Mouse (Mus musculus) c-Kit-positive CD71-negative TER-119-negative erythroid progenitor cells, embryonic 14.5 days (primary cell): ENCODE data around the gene Itpripl2.

Experiments
- DNase-seq: peaks from one replicate; pipeline ENCODE4 v3.0.0-alpha.2; 2013; ENCODE audit warnings: low read depth

Gene Itpripl2

DNA sequence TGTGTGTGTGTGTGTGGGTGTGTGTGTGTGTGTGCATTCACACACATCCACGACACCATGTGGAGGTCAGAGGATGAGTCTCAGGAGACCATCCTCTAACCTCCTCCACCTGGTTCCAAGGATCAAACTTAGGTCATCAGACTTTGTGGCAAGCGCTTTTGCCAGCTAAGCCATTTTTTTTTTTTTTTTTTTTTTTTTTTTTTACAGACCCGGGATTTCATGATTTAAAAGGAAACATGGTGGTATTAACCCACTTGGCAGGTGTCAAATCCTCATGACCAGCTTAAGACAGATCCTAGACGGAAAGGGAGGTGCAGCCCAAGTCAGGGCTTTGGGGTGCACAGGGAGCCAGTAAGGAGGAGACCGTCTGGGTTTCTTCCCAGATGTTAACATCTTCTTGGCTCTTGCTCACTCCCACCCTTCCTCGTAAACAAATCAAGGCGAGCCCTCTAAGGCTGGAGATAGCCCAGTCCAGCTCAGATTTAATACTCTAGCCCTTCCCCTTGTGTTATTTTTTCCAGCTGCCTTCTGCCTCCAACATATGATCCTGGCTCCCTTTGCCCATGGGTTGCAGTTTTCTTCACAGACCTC, 47.8 kb downstream of the Itpripl2 start:
- no peak for DNase-seq

DNA sequence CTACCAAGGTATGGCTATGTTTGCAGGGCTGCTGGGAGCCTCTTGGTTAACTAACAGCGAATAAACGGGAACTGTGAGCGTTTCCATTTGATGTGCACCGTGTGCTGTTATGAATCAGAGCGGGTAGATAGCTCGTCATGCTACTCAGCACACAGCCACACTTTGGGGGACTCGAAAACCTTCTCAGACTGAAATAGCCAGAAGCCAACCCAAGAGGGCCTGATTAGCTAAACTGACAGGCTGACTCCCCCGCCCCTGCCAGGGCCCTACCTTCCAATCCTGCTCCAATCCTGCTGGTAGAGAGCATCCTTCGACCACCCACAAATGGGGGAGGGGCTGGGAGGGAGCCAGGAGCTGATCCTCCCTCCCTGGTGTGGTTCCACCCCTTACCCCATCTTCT, 48.4 kb downstream of the Itpripl2 start:
- DNase-seq: no peak

DNA sequence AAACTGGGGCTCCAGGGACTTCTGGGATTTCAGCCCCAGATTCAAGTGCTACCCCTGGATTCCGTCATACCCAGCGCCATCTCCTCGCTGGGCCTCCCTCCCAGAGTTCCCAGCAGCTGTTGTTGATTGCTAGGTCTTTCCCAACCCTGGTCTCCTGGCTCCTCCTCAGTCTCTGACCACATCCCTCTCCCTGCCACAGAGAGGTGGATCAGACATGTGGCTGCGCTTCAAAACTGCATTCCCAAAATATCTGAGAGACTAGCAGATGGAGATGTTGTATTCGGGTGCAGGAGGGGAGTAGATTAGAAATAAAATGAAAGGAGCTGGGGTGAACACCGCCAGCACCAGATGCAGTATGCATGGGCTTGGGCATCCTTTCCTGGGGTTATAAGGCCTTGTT, 50.2 kb downstream of the Itpripl2 start:
- DNase-seq: no peak

- peak; percentile 36 for DNase-seq
These were observed 54.5 kb downstream of the Itpripl2 start for GRCm38 (mm10) chr7:118437101-118437802.
